Mouse (Mus musculus): ENCODE results near the gene Hivep2.

The Hivep2 gene

DNA sequence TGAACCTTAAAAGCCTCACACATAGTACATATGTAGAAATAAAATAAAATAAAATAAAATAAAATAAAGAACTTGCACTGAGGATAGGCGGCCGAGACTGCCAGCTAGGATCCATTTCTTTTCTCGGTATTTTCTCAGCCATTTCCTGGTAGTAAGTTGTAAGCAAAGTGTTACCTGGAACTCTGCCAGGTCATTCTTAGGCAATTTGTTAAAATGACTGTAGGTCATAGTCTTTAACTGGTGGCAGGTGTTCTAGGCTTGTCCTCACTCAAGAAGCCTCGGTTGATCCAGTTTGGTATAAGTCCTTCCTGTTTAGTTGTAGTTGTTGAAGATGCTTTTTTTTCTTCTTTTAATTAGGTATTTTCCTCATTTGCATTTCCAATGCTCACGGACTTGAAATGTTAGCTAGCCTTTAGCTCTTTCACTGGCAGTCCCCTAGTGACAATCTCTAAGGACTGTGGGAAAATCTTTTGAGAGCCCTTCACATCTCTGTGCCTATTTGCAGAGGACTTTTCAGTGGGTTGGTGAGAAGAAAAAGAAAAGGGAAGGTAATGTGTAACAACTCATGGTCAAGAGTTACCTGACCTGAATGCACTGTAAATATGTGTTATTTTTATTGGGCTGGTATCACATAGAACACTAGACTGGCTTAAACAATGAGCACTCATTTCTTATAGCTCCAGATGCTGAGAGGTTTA lies 203.1 kb downstream of the Hivep2 start:
- DNase-seq (ENCODE audit: low spot score), result no peak

DNA sequence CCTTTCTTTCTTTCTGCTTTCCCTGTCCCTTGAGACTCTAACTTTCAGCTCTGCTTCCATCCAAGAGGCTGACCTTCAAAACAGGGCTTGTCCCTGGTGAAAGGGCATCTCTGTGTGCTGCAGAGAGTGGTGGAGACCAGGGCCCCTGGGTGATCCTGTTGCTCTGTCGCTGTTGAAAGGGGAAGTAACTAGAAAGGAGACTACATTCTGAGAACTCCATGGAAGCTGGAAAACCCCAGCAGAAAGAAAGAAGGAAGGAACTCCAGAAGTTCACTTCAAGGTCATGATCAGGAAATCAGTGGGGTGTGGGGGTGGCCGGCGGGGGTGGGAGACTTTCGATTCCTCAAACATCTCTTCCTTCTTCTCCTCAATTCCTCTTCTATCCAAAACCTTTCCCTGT lies 208.2 kb downstream of the Hivep2 start:
- DNase-seq (ENCODE audit: low spot score), result no peak

DNA sequence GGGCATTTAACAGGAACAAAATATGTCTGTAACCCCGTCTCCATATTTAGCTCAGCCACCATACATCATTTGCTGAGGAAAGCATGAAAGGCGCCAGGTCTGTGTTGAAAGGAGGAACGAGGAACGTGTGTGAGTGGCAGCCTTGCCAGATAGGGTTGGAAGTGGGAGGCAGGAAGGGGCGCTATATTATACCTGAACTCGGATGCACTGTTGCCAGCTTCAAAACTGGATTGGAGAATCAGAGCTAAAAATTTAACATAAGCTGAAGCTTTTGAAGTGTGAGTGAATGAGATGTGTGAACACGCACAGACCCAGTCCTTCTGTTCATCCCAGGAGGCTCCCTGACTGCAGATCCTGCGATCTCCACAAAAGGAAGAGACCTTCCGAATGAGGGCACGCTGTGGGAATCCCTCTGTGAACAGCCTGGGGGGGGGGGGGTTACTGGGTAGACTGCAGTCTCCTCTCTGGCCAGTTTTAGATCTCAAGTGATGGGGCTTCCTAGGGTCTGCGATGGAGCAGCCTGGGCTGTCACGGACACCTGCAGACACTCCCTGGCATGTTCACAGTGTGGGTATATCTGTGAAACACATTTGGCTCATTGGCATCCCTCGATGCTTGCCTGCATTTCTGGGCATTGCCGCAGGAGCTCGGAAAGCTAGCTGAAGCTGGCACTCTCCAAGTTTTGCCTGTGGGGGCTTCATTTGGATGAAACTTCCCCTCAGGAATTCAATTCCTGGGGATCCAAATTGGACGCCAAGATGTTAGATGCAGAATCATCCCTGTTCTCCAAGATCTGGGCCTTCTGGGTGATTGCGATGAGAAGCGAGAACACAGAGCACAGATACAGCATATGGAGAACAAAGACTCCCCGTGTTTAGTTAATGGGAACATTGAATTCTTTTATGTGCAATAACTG lies 213.8 kb downstream of the Hivep2 start:
- no peak for DNase-seq (ENCODE audit: low spot score)

DNA sequence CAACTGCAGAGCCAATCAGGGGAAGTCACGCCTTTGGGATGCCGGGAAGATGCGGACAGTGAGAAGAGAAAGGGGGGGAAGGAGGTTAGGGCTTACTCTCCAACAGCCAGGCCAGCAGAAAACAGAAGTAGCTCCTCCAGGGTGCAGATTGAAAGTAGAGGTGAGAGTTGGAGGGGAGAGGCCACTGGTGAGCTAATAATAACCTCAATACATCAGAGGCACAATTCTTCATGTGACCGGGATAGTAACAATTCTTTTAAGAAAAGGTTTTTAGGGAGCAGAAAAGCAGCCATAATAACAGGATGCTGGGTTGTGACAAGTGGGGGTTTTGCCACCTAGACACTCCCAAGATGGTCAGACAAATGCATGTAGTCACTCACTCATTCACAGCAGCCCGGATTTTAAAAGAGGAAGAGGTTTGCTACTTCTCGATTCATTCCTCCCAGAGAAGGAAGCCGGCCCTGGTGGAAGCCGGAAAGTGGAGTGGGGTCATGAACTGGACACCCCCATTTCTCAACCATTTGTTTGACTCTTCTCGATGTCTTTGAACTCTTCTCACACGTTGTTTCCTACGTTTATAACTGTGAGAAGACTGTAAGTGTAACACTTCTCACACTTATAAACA lies 220.6 kb downstream of the Hivep2 start:
- DNase-seq (ENCODE audit: low spot score), result no peak

DNA sequence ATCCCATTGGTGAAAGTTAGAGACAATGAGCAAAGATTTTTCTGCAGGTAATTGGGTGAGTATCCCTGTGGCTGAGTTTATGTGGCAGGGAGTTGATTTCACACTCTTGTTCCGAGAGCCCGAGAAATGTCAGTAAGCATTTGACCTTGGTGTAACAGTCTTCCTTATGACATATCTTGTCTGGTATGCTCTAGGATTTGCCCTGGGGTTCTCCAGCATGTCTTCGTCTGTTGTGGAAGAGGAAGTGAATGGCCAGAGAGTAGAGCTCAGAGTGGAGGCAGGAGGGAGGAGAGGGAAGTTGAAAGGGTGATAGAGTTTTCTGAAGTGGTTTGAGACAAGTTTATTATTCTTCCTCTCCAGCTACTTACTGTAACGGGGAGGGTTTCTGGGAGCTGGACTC lies 223.2 kb downstream of the Hivep2 start:
- no peak for DNase-seq (ENCODE audit: low spot score)

DNA sequence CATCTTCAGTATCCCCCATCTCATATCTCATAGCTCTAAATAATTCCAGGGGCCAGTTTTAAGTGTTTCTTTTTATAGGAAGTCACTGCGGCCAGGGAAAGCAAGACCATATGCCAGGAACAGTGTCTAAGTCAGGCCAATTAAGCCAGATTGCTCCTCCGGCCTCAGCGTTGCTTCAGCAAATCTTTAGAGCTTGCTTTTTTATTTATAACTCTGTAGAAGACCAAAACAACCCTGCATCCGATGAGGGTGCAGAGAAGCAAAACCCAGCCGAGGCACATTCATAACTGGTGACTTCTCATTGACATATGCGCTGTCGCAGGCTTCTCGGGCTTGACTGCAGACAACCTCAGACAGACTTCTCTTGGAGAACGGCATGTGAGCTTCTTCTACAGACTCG lies 225.3 kb downstream of the Hivep2 start:
- no peak for DNase-seq (ENCODE audit: low spot score)

DNA sequence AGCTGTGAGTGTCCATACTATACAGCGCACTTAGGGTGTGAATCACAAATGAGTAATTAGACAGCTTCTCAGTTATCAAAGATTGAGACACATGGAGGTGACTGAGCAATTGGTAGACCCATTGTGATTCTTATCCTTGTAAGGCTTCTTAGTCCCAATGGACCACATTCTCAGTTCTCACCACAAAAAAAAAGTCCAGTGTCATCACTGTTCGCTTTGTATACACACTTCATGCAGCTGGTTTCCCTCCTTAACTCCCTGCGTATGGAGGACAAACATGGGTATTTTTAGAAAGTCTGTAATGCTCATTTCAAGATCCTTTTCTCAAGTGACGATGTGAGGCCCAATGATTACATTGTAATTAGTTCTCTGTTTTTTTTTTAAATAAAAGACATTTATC lies 226.3 kb downstream of the Hivep2 start:
- no peak for DNase-seq (ENCODE audit: low spot score)

DNA sequence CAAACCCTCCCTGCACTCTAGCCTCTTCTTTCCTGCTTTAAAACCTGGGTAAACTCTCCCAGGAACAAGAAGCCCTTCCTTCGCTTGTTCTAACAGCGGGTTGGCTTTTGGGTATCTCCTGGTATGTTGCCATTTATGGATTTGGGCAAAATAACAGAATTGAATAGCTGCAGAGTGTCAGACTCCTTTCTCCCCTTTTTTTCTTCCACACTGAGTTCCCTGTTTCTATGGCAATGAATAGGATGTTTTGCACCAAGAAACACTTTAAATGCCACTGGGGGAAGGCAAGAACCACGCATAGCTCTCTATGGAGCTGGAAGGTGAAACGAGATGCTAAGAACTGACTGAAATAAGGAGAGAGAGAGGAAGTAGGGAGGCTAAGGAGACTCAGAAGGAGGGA lies 227.8 kb downstream of the Hivep2 start:
- DNase-seq (ENCODE audit: low spot score), result no peak

DNA sequence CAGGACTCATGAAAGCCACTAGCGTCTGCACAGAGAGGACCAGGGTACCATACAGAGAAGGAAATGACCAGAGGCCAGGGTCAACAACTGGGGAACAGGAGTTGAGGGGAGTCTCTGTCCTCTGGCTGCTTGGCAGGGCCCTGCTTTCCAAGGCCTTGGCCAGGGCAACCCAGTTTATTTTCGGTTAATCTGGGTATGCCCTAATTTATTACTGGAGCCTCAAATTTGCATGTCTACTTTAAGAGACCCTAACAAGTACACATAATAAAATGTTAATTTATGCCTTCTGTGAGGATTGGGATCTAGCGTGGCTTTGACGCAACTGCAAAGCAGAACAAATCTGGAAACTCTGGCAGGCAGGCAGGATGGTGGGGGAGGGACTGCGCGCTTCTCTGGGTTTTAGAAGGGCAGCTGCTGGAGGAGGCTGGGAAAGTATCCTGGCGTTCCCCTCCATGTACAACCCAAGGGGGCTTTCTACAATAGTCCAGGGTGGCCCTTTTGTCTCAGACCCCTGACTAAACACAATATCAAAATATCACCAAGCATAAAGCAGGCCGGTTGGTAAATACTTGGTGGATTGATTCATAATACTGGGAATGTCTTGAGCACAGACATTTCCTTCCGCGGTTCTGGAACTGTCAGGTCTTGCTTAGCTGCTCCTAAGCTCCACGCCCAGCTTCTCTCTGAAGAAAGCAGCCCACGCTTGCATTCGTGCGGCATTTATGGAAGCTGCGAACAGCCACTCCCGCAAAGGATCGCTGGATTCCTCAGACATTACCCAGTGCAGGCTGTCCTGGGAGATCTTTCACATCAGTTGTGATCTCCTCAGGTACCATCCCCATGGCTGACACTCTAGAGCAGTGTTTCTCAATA lies 230.1 kb downstream of the Hivep2 start:
- DNase-seq (ENCODE audit: low spot score), result no peak

DNA sequence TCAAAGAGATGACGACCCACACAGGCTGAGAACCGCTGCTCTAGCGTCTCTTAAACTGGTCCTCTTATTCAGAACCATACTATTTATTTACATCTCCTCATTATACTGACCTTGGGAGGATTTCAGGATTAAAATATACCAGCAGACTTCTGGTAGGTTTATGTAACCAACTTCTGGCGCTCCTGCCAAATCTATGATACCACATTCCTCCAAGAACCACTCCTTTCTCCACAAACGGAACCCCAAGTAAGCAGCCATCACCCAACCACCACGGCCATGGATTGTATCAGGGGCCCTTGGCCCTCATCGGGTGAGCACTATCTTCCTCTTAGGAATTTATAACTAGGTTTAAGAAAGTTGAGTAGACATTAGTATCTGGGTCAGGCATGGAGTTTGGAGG lies 230.9 kb downstream of the Hivep2 start:
- DNase-seq (ENCODE audit: low spot score), result no peak

DNA sequence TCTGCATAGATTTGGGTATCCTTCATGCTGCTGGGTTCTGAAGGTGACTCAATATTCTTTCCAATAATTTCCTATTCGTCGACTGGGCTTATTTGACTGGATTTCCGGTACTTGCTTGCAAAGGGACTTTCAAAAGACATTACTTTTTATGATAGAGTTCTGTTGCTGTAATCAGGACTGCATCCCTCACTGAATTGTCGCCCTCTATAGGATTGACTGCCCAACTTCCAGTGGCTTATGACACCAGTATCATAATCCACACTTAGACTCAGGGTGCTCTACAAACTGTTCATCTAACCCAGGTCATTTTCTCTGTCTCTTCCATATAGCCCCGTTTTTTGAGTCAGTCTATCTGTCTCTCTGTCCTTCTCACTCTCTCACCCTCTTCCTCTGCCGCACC lies 231.4 kb downstream of the Hivep2 start:
- no peak for DNase-seq (ENCODE audit: low spot score)

DNA sequence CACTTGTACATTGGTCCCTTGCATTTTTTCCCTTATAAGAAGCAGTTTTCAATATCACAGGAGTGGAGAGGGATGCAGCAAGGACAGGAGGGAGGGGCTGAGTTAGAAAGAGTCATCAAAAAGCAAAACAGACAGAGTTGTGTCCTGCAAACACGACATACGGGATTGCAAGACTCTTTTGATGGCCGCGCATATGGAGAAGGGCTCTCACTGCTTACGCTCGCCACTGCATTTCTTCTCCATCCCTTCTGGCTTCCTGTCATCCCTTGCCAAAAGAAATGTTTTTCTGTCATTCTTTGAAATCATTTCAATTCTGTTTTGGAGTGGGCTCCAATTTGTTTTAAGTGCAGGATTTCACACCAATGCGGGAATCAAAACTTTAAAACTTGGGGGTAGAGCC lies 233.5 kb downstream of the Hivep2 start:
- DNase-seq (ENCODE audit: low spot score), result no peak

DNA sequence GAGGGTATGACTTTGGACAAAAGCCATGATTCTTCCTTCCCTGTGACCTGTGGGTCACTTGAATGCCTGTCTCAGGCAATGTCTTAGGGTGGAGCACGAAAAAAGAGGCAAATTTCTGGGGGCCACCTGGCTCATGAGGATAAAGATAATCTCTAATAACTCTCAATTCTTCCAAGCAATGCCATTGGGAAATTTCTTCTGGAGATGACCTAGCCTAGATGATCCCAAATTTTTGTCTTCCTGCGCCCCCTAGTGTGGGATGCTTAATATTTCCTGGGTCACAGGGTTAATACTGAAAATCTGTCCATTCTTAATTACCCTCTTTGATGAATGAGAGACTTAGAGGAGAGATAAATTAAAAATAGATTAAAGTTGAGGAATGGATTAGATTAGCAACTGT lies 234.4 kb downstream of the Hivep2 start:
- DNase-seq (ENCODE audit: low spot score), result no peak

Data from spleen, adult 12 weeks (tissue).